Mouse (Mus musculus): ENCODE results near the gene Apbb2. TPM values are rescaled to one million over a fixed set of nuclear protein-coding genes. Genes with fewer than 3 reads are reported as not detected.
A peak's percentile ranks its signal among the peaks of the same experiment; 100 is the strongest.

The Apbb2 gene
- total RNA-seq, 2 experiments from 2014 or later: 37.3 to 52.7 TPM

DNA sequence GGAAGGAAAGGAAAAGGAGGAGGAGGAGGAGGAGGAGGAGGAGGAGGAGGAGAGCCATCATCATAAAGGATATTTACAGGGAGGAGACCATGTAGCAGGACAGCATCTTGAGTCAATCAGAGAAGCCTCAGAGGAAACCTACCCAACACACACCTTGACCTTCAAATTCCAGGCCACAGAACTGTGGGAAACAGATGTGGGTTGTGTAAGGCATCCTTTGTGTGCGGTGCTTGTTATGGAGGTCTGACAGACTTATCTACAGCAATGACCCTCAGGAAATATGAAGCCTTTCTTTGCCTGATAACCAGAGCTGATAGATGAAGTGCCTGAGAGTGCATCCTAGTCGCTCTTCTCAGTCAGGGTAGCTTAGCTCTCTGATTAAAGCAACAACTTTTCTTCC is 189.5 kb downstream of the Apbb2 start:
- intact Hi-C loops (cut with DNase I): loop anchor here (5.0 kb wide), 1 partner anchor 38 kb away; no protein-coding TSS in a partner anchor
- DNase-seq: no peak

DNA sequence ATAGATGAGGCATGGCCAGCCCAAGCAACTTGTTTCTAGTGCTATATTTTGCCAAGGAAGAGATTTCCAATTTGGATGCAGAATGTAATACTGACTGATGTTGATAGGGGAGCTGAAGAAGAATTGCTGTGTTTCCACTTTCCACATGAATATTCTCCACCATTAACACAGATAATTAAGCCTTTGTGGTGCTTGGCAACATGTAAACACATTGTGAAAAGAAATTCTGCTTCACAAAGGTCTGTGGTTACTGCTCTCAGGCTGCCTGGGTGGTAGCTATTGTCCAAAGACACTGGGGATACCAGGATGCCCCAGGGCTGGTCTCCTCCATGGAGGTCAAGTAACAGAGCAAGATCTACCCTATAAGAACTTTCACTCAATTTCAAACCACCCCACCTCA is 190.5 kb downstream of the Apbb2 start:
- intact Hi-C loops (cut with DNase I): loop anchor here (5.0 kb wide), 1 partner anchor 39 kb away; no protein-coding TSS in a partner anchor
- DNase-seq: no peak

DNA sequence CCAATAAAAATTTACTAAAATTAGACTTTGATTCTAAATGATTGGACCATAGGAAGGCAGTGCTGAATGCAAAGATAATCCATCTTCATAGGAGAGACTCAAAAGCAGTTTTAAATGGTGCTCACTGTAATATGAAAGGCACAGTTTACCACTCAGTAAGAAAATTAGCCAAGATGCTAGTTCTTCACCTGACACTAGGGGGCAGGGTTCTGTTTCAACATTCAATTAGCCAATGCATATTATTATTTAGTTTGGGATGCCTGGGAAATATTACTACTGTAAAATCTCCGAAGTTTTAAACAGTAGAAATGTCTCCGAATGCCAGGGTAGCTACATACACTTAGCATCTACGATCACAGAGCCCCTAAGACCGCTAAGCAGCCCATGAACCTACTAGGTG is 194.7 kb downstream of the Apbb2 start:
- intact Hi-C loops (cut with DNase I): loop anchor here (1.0 kb wide), 2 partner anchors 195 to 239 kb away; no protein-coding TSS in a partner anchor
- DNase-seq: peak; percentile 35 to 47

- intact Hi-C loops (cut with DNase I): loop anchor here (1.0 kb wide), 1 partner anchor 240 kb away; no protein-coding TSS in a partner anchor
- no peak for DNase-seq
Observed at GRCm38 (mm10) chr5:66423466-66423865, 195.1 kb downstream of the Apbb2 start.

- DNase-seq: peak in 1 of 2 experiments; percentile 22
- intact Hi-C loops (cut with DNase I): loop anchor here (2.0 kb wide), 1 partner anchor 29 kb away; no protein-coding TSS in a partner anchor
Observed at GRCm38 (mm10) chr5:66421954-66422353, 196.6 kb downstream of the Apbb2 start.

DNA sequence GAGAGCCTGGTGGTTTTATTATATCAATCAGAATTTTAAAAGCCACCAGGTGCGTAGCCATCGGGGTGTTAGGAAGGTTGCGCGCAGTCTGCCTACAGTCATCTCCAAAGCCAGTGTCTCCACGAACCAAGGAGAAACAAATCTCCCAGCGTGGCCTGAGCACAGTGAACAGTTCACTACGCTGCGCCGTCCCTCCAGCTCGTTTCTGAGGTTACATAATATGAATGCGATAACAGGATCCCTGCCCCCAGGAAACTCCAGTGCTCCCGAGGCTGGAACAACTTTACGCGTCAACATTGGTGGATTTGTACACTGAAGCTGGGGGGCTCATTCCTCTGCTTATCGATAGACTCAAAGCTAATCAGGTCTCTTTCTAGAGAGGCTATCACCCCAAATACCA is 197.4 kb downstream of the Apbb2 start:
- DNase-seq: peak in 1 of 2 experiments; percentile 18
- intact Hi-C loops (cut with DNase I): loop anchor here (2.0 kb wide), 1 partner anchor 28 kb away; no protein-coding TSS in a partner anchor

DNA sequence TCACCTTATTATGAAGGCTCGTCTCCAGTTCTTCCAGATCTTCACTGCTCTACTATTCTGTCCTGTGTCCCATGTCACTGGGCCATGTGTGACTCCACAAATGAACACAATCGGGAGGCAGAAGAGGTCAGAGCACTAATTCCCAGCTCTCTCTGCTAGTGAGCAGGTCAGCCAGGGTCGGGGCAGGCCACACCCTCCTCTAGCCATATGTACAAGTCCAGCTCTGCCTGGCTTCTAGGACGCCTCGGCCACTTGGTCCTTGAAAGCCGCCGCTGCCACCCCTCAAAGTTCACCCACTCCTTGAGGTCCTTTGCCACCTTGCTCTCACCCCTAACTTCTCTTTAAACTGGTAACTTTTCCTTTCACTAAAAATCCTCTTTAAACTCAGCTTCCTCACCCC is 198.6 kb downstream of the Apbb2 start:
- intact Hi-C loops (cut with DNase I): loop anchor here (2.0 kb wide), 1 partner anchor 27 kb away; no protein-coding TSS in a partner anchor
- DNase-seq: no peak

DNA sequence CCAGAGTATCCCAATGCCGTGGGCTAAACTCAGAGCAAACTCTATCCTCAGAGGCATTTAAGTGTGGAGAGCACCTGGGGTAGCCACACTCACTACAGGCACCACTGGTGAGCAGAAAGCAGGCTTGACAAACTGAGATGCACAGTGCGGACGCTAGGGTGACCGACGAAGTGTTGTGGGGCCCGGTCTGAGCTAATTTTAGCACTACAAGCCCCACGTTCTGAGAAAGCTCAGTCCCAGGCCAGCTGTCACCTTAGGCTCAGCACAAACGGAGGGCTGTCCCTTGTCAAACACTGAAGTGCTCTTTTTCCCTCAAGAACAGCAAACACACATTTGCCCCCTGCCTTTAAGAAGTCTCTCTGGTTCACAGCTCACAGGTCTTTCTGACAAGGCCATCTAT is 201.3 kb downstream of the Apbb2 start:
- peak in 1 of 2 experiments; percentile 25 for DNase-seq
- intact Hi-C loops (cut with DNase I): no loop called here

DNA sequence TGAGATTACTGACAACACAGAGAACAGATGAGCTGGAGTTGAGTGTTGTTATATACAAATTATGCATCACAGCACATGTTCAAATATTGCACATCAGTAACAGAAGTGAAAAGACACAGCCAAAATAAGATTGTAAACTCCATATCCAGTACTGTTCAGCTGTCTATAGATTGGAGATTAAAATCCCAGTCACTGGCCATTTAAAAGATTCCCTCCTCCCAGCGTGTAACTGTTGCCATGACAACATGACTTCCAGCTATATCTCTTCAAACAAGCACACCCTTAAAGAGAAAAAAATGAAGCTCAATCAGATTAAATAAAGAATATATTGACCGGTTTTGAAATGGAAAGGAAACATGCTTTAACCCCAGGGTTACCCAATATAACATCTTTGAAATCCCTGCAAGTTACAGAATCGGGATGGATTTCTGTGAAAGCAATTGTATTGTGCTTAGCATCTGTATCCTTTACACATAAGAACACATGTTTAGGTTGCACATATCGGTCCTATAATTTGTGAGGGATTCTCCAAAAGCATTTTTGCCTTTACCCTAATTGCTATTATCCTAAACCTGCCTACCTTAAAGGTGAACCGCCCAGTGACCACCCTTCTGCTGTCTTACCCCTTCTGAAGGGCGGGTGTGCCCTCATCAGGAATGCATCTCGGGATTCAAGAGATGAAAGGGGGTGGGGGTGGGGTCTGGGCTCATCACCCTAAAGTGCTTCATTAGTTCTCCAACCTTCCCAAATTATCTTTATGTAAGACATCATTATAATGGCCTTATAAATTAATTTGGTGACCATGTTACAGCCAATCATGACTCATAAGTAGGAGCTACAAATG is 202.7 kb downstream of the Apbb2 start:
- no peak for DNase-seq
- intact Hi-C loops (cut with DNase I): no loop called here

- no peak for DNase-seq
- intact Hi-C loops (cut with DNase I): no loop called here
Observed at GRCm38 (mm10) chr5:66415033-66415697, 203.4 kb downstream of the Apbb2 start.

- intact Hi-C loops (cut with DNase I): no loop called here
- no peak for DNase-seq
Observed at GRCm38 (mm10) chr5:66413402-66413801, 205.2 kb downstream of the Apbb2 start.

GRCm38 (mm10) chr5:66412821-66413220 is 205.8 kb downstream of the Apbb2 start:
- intact Hi-C loops (cut with DNase I): no loop called here
- no peak for DNase-seq

- intact Hi-C loops (cut with DNase I): no loop called here
- DNase-seq: no peak
Observed at GRCm38 (mm10) chr5:66408546-66408945, 210.0 kb downstream of the Apbb2 start.

- no peak for DNase-seq
- intact Hi-C loops (cut with DNase I): no loop called here
Observed at GRCm38 (mm10) chr5:66407948-66408347, 210.6 kb downstream of the Apbb2 start.

GRCm38 (mm10) chr5:66406431-66406830 is 212.2 kb downstream of the Apbb2 start:
- intact Hi-C loops (cut with DNase I): no loop called here
- no peak for DNase-seq

GRCm38 (mm10) chr5:66405731-66406399 is 212.7 kb downstream of the Apbb2 start:
- intact Hi-C loops (cut with DNase I): no loop called here
- no peak for DNase-seq

DNA sequence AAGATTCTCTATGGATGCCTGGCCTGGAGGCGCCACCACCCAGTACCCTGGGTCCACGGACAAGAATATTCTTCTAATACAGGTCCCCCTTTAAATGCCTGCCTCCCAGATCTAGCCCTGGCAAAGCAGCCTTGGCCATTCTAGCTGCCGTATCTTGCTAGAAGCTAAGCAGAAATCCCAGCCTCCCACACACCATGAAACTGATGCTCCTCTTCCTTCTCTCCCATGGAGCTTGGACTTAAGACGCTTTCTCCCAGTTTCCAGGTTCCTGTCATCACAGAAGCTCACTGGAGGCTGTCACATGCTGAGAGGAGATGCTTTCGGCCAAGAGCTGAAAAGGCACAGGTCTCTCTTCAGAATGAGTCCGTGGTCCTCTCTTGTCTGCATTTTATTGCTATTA is 213.3 kb downstream of the Apbb2 start:
- intact Hi-C loops (cut with DNase I): no loop called here
- no peak for DNase-seq

- no peak for DNase-seq
Observed at GRCm38 (mm10) chr5:66400563-66400962, 218.0 kb downstream of the Apbb2 start.

GRCm38 (mm10) chr5:66399264-66399620 is 219.3 kb downstream of the Apbb2 start:
- intact Hi-C loops (cut with DNase I): loop anchor here (10.0 kb wide), 1 partner anchor 616 kb away; no protein-coding TSS in a partner anchor
- no peak for DNase-seq

More at GRCm38 (mm10) chr5:66400563-66400962, 218.0 kb downstream of the Apbb2 start:
- intact Hi-C loops (cut with DNase I): no loop called here

DNA sequence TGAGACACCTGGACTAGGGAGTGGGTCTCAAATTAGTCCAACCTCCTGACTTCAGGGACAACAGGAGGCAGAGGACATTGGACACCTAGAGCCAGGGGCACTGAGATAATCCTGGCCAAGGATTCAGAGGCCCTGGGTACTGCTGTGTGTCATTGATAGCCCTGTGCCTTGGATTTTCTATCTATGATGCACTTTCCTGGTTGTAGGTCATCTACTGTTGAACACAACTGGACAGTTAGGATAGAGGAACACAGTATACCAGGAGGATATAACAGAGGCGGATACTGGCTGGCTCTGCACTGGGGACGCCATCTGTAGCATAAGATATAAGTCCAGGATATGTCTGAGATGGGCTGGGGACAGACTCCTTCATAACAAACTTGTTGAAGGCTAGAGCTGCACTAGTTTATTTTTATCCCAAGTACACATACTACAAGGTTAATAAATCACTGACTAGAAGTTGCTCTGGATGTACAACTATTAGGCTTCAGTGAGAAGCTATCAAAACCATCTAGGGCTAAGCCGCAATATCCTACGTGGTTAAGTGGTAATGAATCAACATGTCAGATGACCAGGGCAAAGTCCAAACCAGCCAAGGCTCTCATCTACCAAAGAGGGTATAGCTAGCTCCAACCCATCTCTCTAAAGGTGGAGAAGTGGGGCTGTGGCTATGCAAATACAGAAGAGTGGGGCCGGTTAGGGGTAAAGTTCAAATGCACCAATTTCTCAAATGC is 219.9 kb downstream of the Apbb2 start:
- intact Hi-C loops (cut with DNase I): loop anchor here (10.0 kb wide), 1 partner anchor 616 kb away; no protein-coding TSS in a partner anchor
- DNase-seq: no peak

Data from heart, postnatal 36 days (tissue).